Mouse (Mus musculus) limb, embryonic 14.5 days (tissue): ENCODE data around the gene Dnah3. TPM values are rescaled to one million over a fixed set of nuclear protein-coding genes. Genes with fewer than 3 reads are reported as not detected.

ENCODE experiments used
- ATAC-seq: fragments of 200-750 bp; cut with Nextera tagmentation; 2 replicates; pipeline ENCODE4 v1.8.0; 2017; ENCODE audit warnings: low read depth, moderate number of reproducible peaks, moderate TSS enrichment; ENCODE audit not compliant: low FRiP score
- DNase-seq: peaks from one replicate; pipeline ENCODE4 v3.0.0-alpha.2; 2015; ENCODE audit warnings: low spot score
- H3K27ac ChIP-seq: fragments of 300-500 bp; sonication (generic); replicated peaks from 2 replicates; pipeline ENCODE4 v1.5.1; 2014; ENCODE audit warnings: low read depth, mild to moderate bottlenecking, low read length, moderate library complexity, mixed read lengths
- H3K27me3 ChIP-seq: fragments of 300-500 bp; sonication (generic); 2 replicates; pipeline ENCODE4 v1.6.1; 2014; ENCODE audit warnings: low read length, mixed read lengths; ENCODE audit not compliant: control insufficient read depth, insufficient read depth
- H3K36me3 ChIP-seq: fragments of 300-500 bp; sonication (generic); 2 replicates; pipeline ENCODE4 v1.6.1; 2014; ENCODE audit warnings: mild to moderate bottlenecking, low read length, moderate library complexity, mixed read lengths; ENCODE audit not compliant: control insufficient read depth, insufficient read depth
- H3K4me1 ChIP-seq: fragments of 300-500 bp; sonication (generic); 2 replicates; pipeline ENCODE4 v1.6.1; 2014; ENCODE audit warnings: antibody characterized with exemption, low read length, mixed read lengths; ENCODE audit not compliant: control insufficient read depth, insufficient read depth
- H3K4me2 ChIP-seq: fragments of 300-500 bp; sonication (generic); replicated peaks from 2 replicates; pipeline ENCODE4 v1.6.1; 2014; ENCODE audit warnings: low read depth, mild to moderate bottlenecking, low read length, moderate library complexity; ENCODE audit not compliant: severe bottlenecking
- H3K4me3 ChIP-seq: fragments of 300-500 bp; sonication (generic); replicated peaks from 2 replicates; pipeline ENCODE4 v1.5.1; 2014; ENCODE audit warnings: low read length
- H3K9ac ChIP-seq: fragments of 300-500 bp; sonication (generic); 2 replicates; pipeline ENCODE4 v1.6.1; 2014; ENCODE audit warnings: mild to moderate bottlenecking, low read depth, low read length, moderate library complexity; ENCODE audit not compliant: severe bottlenecking
- H3K9me3 ChIP-seq: fragments of 300-500 bp; sonication (generic); 2 replicates; pipeline ENCODE4 v1.6.1; 2016; ENCODE audit warnings: low read length; ENCODE audit not compliant: control insufficient read depth
- POLR2A ChIP-seq: fragments of 200-500 bp; IDR thresholded peaks from 2 replicates; pipeline ENCODE4 v1.8.0; 2012; ENCODE audit warnings: inconsistent platforms, mild to moderate bottlenecking, moderate library complexity, borderline replicate concordance; ENCODE audit not compliant: insufficient read depth, insufficient read length; ENCODE audit errors: extremely low read depth
- WGBS: fragments of 180-500 bp; shearing (Covaris S2); extraction: QIAGEN DNeasy Blood & Tissue Kit; methylation state at CpG from one replicate; pipeline ENCODE4 v1.1.7; 2014; 5-methylcytosine and 5-hydroxymethylcytosine counted together
- polyA plus RNA-seq, 2 experiments: library from polyadenylated mRNA; depleted of rRNA in 1 of 2; stranded (reverse) in 1 of 2; unstranded in 1 of 2; fragments of >200 nt; fragmentation: Nextera tagmentation in 1 of 2; extraction: Ambion mirVana in 1 of 2; gene quantifications; 2 replicates each; pipeline versions ENCODE4 v1.2.1 to v1.2.3; 2012 to 2014

Gene Dnah3
- polyA plus RNA-seq, 2 experiments, result 0.01 TPM; not detected in 1

DNA sequence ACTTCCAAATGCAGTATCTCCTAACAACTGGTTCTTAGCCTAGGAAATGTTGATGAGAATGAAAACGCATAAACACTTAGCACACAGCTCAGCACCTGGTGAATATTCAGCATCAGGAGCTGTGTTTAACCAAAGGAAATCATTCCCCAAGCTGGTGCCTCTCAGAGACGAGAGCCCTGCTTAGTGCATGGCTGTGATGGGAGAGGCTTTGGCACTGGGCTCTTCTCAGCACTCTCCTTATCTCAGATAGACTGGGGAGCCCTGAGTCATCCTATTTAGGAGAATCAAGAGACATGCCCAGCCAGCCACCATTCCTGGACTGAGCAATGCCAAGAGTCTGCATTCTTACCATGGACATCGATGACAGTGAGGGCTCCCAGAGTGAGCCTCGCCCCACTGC lies 60.1 kb downstream of the Dnah3 start:
- Histone ChIP-seq H3K4me3 (no peak overlapping the region), H3K27me3 (no peaks in the 10 kb centered on the region), H3K27ac (no peak overlapping the region), H3K9me3 (no peaks in the 10 kb centered on the region), H3K9ac (no peak overlapping the region), H3K4me2 (no peak overlapping the region), H3K36me3 (no peaks in the 10 kb centered on the region), H3K4me1 (no peaks in the 10 kb centered on the region)
- no peak for TF ChIP-seq POLR2A
- DNase-seq (no peak), ATAC-seq (no peak)
- 75% methylated on average over 4 of the region's 4 CpGs for WGBS

DNA sequence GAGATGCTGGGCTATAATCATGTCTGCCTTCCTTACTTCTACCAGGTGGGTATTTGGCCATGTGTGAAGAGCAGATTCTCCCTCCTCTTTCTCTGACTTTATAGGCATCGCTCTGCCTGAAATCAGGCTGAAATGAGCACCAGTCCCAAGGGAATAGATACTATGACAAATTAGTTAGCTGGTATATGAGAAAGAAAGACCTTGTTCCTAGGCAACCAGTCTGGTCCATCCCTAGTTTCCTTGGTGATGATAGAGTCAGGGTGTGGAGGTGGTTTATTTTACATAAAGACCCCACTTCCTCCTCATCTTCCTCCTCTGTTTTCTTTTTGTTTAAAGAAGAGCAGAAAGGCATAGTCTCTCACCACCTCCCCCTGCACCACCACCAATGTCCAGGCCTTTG lies 60.5 kb downstream of the Dnah3 start:
- no peaks in the 10 kb centered on the region for H3K36me3 ChIP-seq
- TF ChIP-seq POLR2A, result no peak
- 95% methylated on average over 1 of the region's 1 CpGs for WGBS
- H3K27ac ChIP-seq, result no peak overlapping the region
- no peaks in the 10 kb centered on the region for H3K9me3 ChIP-seq
- no peak for DNase-seq
- H3K27me3 ChIP-seq, result no peaks in the 10 kb centered on the region
- no peaks in the 10 kb centered on the region for H3K4me1 ChIP-seq
- H3K9ac ChIP-seq, result no peak overlapping the region
- H3K4me3 ChIP-seq, result no peak overlapping the region
- ATAC-seq, result no peak
- no peak overlapping the region for H3K4me2 ChIP-seq

DNA sequence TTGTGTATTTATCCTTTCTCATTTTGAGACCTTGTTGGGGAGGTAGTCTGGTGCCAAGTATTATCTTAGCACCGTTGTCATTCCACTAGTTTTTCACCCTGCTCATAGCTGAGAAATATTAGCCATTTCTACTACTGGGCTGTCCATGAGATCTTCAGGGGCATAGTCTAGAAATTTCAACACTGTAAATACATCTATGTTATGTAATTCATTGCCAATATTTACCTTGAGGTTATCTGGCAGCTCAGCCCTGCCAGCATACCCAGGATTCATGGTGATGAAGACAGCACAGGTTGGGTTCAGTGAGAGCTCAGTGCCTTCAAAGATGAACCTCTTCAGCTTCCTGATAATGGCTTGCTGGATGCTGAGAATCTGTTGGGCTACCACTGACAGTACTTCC lies 66.4 kb downstream of the Dnah3 start:
- WGBS, result 87% methylated on average over 1 of the region's 1 CpGs
- ATAC-seq (no peak), DNase-seq (no peak)
- Histone ChIP-seq H3K9me3 (no peaks in the 10 kb centered on the region), H3K4me2 (no peak overlapping the region), H3K36me3 (no peaks in the 10 kb centered on the region), H3K9ac (no peak overlapping the region), H3K4me1 (no peaks in the 10 kb centered on the region), H3K27me3 (no peaks in the 10 kb centered on the region), H3K4me3 (no peak overlapping the region), H3K27ac (no peak overlapping the region)
- TF ChIP-seq POLR2A, result no peak

DNA sequence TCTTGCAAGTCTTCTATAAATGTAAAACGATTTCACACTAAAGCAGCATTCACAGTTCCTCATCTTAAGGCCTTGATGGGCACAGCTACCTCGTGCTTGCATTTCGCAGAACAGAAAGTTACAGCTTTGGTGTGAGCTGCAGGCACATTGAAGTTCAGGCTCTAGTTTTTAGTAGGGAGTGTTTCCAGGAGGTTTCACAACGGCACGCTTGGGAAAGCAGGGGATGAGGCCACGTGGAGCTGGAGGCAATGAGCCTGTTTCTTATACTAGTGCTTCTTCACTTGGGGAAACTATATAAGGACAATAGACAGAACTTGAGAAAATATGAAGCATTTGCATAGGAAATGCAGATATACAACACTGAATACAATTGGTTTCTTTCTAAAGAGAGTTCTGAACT lies 98.0 kb downstream of the Dnah3 start:
- DNase-seq (no peak), ATAC-seq (no peak)
- H3K9me3 ChIP-seq, result no peaks in the 10 kb centered on the region
- no peak overlapping the region for H3K4me2 ChIP-seq
- H3K27me3 ChIP-seq, result no peaks in the 10 kb centered on the region
- no peaks in the 10 kb centered on the region for H3K4me1 ChIP-seq
- H3K9ac ChIP-seq, result no peak overlapping the region
- no peak overlapping the region for H3K27ac ChIP-seq
- no peaks in the 10 kb centered on the region for H3K36me3 ChIP-seq
- WGBS, result 61% methylated on average over 6 of the region's 6 CpGs
- no peak overlapping the region for H3K4me3 ChIP-seq
- TF ChIP-seq POLR2A, result no peak

DNA sequence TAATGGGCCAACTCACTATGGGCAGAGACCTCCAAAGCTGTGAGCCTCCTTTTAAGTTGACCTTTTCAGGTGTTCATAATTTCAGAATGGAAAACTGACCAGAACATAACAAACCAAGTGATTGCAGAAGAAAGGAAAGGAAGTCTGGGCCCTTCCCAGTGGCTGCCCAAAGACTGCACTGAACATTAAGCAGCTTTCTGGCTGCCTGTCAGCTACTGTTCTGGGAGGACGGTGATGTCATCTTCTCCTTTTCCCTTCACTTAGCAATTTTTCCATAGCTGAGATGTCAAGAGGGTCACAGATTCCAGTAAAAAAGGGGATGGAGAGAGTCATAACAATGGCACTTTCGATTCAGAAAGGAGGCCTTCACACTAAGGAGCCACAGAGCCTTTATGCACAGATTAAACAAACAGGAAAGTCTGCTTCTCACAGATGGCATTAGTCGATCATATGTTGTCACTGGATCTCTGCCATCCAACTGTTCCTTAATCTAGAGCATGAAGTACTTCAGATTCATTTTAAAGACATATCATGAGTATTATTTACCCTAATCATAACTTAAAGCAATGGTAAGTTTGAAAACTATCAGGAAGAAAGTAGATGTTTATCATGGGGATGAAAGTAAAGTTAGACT lies 109.7 kb downstream of the Dnah3 start:
- no peaks in the 10 kb centered on the region for H3K36me3 ChIP-seq
- TF ChIP-seq POLR2A, result no peak
- no peaks in the 10 kb centered on the region for H3K27me3 ChIP-seq
- no peaks in the 10 kb centered on the region for H3K4me1 ChIP-seq
- H3K9me3 ChIP-seq, result no peaks in the 10 kb centered on the region
- no peak overlapping the region for H3K9ac ChIP-seq
- H3K4me3 ChIP-seq, result no peak overlapping the region
- H3K4me2 ChIP-seq, result no peak overlapping the region
- WGBS, result 70% methylated on average over 3 of the region's 3 CpGs
- DNase-seq (peak; percentile 3), ATAC-seq (no peak)
- no peak overlapping the region for H3K27ac ChIP-seq

DNA sequence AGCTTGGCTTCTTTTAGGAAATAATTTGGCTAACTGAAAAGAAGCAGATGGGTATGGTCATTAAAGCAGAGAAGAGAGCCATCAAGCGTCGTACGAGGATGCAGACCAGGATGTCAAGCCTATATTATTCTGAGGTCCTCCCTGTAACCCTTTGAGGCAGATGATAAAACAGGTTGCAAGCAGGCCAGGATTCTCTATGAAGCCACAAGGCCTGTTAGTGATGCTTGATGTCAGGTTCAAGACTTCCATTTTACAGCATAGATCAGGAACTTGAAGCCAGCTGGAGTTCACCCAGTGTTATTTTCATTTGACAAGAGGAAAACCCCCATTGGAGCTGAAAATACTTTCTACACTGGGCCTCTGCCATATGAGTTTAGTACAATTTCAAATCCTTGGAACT lies 114.9 kb downstream of the Dnah3 start:
- Histone ChIP-seq H3K27me3 (no peaks in the 10 kb centered on the region), H3K4me1 (no peaks in the 10 kb centered on the region), H3K4me3 (no peak overlapping the region), H3K27ac (no peak overlapping the region), H3K36me3 (no peaks in the 10 kb centered on the region), H3K9ac (no peak overlapping the region), H3K9me3 (no peaks in the 10 kb centered on the region), H3K4me2 (no peak overlapping the region)
- no peak for ATAC-seq
- WGBS, result 90% methylated on average over 3 of the region's 3 CpGs
- no peak for DNase-seq
- TF ChIP-seq POLR2A, result no peak
